Mouse (Mus musculus): ENCODE data around the gene Car1. TPM values are rescaled to one million over a fixed set of nuclear protein-coding genes. Genes with fewer than 3 reads are reported as not detected.
"Not testable (repeated sequence)": the region's sequence is repeated elsewhere in the genome, so short reads cannot be mapped to it uniquely, and the experiment has no call there.

Car1 gene
- total and polyA plus RNA-seq, 3 experiments: 0.33 to 0.59 TPM; not detected in 1

DNA sequence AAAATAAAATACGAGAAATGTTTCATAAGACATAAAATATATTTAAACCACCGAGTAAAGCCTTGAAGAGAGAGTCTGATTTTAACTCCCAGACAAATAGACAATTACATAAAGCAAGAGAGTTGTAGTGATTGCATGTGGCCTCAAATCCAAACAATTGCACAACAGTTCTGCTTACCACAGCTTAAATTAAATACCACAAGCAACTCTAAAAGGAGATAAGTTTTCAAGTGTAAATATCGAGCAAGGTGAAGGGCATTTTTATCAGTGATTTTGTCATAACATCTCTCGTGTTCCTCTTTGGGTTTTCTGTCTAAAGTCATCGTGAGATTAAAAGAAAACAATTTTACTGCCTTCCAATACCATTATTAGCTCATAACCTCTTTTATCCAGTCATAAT, 25.0 kb downstream of the Car1 start:
- DNase-seq: not testable (repeated sequence)

DNA sequence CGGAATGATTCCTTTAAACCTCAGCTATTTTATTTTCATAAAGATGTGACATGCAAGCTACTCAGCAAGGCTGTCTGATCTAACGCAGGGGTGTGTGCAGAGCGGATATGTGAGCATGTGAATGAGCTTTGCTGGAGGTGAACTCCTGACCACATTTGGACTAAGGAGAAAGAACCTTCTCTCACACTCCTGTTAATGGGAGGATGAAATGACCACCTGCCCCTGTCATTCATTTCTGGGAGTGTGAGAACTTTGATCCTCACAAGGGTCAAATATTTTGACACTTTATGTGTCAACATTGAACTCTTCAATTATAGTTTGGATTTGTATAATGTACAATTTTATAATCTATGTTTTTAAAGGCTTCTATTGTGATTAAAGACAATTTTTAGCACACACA, 25.8 kb downstream of the Car1 start:
- DNase-seq: not testable (repeated sequence)

DNA sequence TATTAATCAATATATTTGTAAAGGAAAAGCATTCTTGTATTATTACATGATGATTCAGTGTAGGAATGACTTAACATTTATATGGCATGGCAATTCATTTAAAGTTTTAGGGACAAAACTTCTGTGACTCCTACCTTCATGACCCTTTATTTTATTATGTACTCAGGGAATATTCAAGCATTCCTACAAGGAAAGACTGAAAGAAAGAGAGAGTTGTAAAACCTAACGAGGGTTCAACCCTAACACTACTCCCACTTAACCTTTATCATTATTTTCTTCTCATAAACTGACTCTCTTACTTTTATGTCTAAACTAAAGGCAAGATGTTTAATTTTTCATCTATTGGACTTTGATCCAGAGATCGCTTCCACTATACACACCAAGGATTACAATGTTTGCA, 28.0 kb downstream of the Car1 start:
- no peak for DNase-seq

DNA sequence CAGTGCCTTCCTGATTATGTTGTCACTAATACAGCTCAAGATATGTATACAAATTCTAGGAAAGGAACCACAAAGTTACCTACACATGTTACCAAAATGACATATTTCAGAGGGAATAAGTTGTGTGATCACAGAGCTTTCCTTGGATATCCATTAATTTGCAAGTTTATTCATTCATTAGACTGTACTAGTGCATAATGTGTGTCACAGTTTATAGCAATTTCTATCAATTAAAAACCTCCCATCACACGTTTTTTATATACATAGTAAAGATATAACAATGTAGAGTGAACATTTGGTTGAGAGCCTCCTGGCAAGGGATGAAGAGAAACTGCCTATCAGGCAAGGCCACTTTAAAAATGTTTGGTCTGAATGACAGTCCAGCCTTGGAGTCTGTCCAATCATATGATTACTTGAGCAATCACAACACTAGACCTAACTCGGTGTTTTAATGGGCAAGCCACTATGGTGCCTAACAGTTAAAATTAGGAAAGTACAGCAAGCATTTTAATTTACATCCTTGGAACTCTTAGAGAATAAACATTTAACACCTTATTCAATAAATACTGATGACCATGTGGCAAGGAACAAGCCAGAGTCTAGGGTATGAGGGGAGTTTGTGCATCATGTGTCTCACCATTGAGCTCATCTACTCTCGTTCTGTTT, 31.5 kb downstream of the Car1 start:
- DNase-seq: not testable (repeated sequence)

DNA sequence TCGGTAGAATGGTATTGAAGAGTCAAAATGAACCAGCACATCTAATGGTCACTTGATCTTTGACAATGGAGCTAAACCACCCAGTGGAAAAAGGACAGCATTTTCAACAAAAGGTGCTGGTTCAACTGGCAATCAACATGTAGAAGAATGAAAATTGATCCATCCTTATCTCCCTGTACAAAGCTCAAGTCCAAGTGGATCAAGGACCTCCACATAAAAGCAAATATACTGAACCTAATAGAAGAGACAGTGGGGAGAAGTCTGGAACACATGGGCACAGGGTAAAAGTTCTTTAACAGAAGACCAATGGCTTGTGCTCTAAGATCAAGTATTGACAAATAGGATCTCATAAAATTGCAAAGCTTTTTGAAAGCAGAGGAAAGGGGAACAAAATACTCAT, 33.6 kb downstream of the Car1 start:
- DNase-seq: not testable (repeated sequence)

DNA sequence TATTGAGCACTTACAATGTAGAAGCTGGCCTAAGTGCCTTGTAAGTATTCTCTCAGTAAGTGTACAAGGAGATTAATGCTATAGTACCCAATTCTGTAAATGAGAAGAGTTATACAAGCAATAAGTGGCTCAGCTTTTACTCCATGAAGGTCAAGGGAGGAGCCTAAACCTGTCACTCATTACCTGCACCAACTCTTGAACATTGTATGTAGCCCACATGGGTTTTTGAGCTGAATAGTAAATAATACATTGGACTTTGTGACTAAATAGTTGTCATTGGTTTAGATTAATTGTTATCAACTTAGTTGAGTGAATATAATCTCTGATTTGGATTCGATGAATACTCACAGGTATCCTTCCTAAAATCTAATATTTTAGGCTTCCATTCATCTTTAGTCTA, 35.7 kb downstream of the Car1 start:
- not testable (repeated sequence) for DNase-seq

DNA sequence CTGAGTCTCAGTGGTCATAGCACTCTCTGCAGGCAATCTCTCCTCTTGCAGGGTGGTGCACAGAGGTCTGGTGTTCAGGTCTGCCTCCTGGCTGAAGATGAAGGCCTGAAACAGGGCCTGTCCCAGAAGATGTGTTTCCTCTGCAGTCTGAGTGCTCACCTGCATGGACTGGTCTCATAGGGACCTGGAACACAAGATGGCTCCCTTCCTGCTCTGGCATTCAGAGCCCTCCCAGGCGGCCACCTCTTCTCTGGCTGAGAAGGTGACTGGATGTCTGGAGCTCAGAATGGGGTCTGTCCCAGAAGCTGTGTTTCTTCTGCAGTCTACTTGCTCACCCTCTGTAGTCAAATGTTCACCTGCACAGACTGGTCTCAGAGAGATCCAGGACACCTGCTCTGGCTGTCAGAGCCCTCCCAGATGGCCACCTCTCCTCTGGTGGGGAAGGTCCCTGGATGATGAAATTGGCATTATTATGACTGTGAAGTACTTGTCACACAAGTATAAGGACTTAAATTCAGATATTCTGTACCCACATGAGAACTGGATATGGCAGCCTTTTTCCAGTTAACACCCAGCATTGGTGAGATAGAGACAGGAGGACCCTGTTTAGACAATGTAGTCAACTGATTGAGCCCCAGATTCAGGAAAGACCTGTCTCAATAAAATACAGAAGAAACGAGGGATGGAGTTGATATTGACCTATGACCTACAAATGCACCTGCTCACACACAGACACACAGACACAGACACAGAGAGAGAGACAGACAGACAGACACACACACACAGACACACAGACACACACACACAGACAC, 43.2 kb downstream of the Car1 start:
- DNase-seq: no peak

DNA sequence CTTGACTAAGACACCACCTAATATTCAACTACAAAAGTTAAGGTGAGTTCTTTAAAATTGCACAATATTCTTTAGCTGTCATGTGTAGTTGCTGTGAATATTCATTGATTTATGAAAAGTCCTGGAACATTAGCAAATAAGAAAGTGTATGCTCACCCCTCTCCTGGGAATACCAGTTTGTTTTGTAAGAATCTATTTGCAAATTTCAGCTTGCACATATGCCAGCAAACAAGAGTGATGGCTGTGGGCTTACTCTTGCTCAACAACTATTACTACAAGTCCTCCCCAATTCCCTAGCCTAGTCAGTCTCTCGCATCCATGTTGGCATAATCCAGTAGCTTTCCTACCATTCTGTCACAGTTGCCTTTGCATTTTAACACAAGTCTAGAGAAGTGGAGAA, 52.5 kb downstream of the Car1 start:
- DNase-seq: peak; percentile 16

DNA sequence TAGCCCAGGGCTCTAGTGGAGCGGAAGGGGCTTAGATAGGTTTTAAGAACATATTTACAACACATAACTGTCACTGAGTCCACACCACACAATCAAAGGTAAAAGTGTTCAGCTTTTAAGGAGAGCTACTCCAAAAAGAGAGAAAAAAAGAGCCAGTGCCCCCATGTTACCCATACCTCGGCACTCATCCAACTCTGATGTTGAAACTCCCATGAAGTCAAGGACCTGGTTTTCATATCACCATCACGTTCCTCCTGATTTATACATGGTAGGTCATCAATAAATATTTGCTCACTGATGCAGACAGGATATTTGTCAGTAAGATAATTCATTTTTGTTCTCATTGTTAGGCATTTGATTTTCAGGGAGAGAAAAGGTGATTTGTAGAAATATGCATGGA, 62.1 kb downstream of the Car1 start:
- no peak for DNase-seq

DNA sequence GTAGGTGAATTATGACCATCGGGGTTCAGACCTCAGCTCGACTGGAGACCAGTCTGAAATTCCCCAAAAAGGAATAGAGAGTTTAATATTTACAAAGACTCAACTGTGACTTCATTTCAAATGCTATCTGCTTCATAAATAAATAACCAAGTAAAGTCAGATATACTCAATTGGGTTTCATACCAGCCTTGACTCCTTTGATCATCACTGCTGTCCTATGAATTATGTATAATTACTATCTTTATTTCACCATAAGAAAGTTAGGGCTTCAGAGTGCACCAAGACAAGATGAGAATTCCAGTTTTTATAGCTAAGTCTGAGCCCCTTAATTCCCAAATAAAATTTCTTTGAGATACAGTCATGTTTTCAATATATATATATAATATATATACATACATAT, 69.9 kb downstream of the Car1 start:
- DNase-seq: no peak

DNA sequence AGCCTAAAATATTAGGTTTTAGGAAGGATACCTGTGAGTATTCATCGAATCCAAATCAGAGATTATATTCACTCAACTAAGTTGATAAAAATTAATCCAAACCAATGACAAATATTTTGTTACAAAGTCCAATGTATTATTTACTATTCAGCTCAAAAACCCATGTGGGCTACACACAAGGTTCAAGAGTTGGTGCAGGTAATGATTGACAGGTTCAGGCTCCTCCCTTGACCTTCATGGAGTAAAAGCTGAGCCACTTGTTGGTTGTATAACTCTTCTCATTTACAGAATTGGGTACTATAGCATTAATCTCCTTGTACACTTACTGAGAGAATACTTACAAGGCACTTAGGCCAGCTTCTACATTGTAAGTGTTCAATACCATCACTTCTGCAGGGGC, 80.7 kb downstream of the Car1 start:
- not testable (repeated sequence) for DNase-seq

DNA sequence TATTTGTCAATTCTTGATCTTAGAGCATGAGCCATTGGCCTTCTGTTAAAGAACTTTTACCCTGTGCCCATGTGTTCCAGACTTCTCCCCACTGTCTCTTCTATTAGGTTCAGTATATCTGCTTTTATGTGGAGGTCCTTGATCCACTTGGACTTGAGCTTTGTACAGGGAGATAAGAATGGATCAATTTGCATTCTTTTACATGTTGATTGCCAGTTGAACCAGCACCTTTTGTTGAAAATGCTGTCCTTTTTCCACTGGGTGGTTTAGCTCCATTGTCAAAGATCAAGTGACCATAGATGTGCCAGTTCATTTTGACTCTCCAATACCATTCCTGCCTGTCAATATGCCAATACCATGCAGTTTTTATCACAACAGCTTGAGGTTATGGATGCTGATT, 82.7 kb downstream of the Car1 start:
- not testable (repeated sequence) for DNase-seq

Other genes with a start within 250 kb of the Car1 start
- 100 to 1,000 TPM; 169 to 228 TPM for gene 1810022K09Rik, start 197.1 kb downstream of the Car1 start, total RNA-seq (2021)
- gene 1810022K09Rik, start 197.1 kb downstream of the Car1 start, polyA plus RNA-seq (2012; rRNA removed): 0.59 and 1.6 TPM in 2 replicates
- gene Car13, start 166.6 kb downstream of the Car1 start, total RNA-seq (2021): 10 to 100 TPM; 13.1 to 17.8 TPM
- gene Car13, start 166.6 kb downstream of the Car1 start, polyA plus RNA-seq (2012; rRNA removed): 0.77 and 0.84 TPM in 2 replicates
- 1,000 to 10,000 TPM; 2,164 to 4,256 TPM for gene Car3, start 55.1 kb upstream of the Car1 start, total RNA-seq (2021)
- 1,180 and 2,323 TPM in 2 replicates for gene Car3, start 55.1 kb upstream of the Car1 start, polyA plus RNA-seq (2012; rRNA removed)
- gene Car2, start 77.9 kb upstream of the Car1 start, total RNA-seq (2021): 10 to 100 TPM; 30.0 to 47.8 TPM
- gene Car2, start 77.9 kb upstream of the Car1 start, polyA plus RNA-seq (2012; rRNA removed): 76.8 and 88.9 TPM in 2 replicates

All from adrenal gland, adult 2 months (tissue).